Mouse (Mus musculus) lung, postnatal 0 days (tissue): ENCODE measurements around the gene 2410004P03Rik.

ENCODE experiments used
- CTCF ChIP-seq: IDR thresholded peaks from 2 replicates; pipeline ENCODE4 v1.5.1; 2016; ENCODE audit warnings: antibody characterized with exemption, mild to moderate bottlenecking
- EP300 ChIP-seq: IDR thresholded peaks from 2 replicates; pipeline ENCODE4 v1.6.1; 2016; ENCODE audit warnings: antibody characterized with exemption, mild to moderate bottlenecking, control low read depth

GRCm38 (mm10) chr12:17022145-17022544 is 10.6 kb upstream of the 2410004P03Rik start:
- TF ChIP-seq CTCF (no peak), EP300 (no peak)
